Mouse (Mus musculus) Muller cell, postnatal 12 days (primary cell): ENCODE results near the gene Ctrc.
A peak's percentile ranks its signal among the peaks of the same experiment; 100 is the strongest.

ENCODE experiments used
- DNase-seq: peaks from one replicate; pipeline ENCODE4 v3.0.0-alpha.2; 2015; ENCODE audit errors: inconsistent ontology term

The Ctrc gene

DNA sequence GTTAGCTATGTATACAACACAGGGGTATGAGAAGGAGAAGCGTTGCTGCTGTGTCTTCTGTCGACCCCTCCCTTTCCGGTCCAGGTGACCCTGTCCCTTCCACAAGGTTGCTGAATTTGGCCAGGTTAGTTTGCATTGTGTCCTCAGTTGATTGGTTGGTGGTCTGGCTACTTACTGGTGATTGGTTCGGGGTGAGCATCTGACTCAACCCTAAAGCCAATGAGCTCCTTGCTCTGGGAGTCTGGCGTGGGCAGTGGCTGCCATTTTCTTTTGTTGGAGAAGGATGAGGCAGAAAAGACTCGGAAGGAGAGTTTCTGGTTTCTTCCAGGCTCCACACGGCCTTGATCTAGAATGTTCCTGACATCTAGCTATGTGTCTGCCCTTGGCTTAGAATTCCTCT, 26.8 kb downstream of the Ctrc start:
- no peak for DNase-seq

DNA sequence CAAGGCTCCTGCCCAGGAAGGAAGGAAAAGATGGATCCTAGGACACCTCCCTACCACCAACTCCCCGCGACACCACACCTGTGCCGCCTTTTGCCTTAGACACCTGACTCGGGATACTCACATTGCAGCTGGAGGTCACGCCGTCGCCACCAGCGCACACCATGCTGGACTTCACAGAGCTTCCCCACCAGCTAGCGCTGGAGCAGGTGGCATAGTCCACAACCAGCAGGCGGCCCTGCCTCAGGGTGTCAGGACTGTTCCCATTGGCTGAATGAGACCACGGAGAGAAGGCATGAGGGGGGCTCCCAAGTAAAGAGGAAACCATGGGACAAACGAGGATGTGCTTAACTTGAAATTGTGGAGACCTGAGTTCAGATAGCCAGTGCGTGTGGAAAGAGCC, 27.3 kb downstream of the Ctrc start:
- no peak for DNase-seq

DNA sequence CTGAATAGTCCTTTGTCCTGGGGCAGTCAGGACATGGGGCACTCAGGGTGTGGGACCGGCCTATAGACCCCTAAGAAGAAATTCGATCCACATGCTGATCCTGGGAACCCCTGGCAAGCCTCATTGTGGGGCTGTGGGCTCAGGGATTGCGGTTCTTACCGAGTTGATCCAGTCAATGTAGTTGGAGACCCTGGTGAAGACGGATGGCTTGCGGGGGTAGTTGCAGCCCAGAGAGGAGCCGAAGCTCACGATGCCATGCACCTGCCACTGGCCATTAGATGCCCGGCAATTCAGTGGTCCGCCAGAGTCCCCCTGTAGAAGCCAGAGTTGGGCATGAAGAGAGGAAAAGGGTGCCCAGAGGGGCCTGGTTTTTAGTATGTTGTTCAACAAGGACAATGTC, 28.5 kb downstream of the Ctrc start:
- DNase-seq: no peak

DNA sequence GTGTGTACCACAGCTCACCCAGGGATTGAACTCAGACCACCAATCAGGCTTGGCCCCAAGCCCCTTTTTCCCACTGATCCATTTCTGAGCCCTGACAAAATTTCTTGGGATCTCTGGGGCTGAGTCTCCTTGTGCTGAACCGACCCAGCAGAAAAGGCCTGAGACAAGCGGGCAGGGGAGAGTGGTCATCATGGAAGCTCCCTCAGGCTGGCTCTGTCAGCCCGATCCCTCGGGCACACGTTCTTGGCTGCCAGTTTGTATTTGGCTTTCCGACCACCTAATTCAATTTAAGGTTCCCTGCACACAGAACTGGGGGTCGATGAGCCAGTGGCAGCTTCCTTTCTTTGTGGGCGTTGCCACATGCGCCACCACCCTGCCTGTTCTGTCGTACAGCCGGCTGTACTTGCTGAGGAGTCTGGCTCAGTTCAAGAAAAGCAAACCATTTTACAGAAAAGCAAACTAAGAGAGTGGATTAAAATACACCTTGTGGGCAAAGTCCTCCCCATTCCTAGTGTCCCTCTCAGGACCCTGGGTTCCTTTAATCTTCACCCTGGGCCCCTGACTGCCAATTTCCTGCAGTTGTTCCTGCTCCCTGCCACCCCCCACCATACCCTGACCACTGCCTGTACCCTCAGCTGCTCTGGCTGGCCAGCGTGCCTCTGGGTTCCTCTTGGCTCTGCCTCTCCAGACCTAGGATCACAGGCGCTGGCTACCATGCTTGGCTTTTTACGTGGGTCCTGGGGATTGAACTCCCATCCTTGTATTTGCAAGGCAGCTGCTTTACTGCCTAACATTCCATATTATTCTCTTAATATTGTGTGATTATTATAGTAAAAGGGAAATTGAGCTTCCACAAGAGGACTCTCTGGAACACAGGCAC, 29.1 kb downstream of the Ctrc start:
- DNase-seq: no peak

DNA sequence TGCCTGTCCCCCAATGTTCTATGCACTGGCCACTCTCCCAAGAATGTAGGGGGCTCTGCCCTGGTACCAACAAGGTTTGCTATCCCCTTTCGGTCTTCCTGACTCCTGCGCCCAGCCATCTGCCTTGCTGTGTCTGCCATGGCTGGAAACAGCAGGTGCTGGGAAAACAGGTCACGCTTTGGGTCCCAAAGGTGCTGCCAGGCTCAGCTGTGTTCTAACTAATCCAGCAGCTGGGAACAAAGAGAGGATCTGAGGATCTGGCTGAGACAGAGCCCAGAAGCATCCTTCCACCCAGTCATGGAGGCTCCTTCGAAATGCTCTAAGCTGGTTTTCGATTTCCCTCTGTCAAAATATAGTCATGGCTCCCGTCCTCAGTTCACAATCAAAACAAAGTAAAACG, 29.9 kb downstream of the Ctrc start:
- no peak for DNase-seq

DNA sequence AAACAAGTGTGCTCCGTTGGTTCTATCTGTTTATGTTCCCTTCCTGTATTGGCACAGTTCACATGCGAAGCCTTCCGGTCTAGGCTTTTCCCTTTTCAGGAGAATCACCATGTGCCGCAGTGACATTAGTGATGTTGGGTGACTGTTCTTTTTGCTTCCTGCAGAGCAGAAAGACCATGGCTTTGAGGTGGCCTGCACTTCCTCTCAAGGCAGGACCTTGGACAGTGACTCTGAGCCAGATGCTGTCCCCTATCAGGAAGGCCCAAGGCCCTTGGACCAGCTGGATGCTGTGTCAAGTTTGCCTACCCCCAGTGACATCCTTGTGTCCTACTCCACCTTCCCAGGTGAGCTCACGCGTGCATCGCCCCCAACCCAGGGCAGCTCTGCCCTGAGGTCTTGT, 34.8 kb downstream of the Ctrc start:
- DNase-seq: no peak

DNA sequence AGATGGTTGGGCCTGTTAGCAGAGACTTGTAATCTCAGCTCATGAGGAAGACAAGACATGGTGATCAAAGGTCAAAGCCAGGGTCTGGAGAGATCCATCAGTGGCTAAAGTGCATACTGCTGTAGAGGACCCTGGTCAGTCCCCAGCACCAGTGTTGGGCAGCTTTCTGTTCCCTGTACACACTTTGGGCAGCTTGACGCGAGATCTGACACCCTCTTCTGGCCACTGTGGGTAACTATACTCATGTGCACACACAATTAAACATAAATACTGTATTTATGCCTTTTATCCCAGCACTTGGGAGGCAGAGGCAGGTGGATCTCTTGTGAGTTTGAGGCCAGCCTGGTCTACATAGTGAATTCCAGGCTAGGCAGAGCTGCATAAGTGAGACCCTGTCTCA, 35.2 kb downstream of the Ctrc start:
- DNase-seq: no peak

DNA sequence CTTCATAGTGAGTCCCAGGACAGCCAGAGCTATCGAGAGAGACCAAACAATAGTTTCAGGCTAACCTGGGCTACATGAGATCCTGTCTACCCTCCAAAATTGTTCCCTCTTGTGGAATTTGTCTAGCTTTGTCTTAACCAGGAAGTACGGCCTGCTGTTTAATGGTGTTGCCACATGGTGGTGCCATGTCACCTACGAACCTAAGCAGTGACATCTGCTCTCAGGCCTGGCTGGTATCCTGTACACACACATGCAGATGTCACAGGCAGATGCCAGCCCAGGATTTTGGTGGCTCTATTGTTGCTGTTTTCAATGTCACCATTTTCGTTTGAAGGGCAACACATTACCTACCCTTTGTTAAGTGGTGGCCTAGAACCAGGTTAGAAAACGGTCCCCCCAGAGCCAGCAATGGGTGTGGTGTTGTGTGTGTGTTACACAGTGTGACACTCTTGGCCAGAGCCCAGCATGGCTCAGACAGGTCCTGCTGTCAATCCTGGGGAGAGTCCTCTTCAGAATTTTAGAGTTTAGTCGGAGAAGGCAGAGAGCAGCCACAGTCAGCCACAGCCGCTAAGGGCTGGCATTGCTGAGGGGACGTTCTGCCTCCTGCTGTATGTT, 36.2 kb downstream of the Ctrc start:
- peak; percentile 30 for DNase-seq

DNA sequence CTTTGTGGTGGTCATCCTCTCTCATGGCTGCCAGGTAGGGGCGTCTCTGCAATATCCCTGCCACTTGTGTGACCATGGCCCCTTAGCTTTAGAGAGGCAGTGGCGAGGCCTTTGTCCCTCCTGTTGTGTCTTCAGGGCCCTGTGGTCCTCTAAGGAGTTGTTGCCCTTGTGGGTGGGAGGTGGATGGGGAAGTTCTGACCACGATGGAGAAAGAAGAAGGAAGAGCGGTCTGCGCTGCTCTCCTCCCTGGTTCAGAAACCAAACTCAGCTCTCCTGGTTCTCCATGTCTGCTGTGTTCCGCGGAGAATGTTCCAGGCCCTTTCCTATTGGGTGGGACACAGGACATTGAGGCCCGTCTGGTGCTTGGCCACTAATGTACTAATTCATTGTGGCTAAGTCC, 40.3 kb downstream of the Ctrc start:
- no peak for DNase-seq

DNA sequence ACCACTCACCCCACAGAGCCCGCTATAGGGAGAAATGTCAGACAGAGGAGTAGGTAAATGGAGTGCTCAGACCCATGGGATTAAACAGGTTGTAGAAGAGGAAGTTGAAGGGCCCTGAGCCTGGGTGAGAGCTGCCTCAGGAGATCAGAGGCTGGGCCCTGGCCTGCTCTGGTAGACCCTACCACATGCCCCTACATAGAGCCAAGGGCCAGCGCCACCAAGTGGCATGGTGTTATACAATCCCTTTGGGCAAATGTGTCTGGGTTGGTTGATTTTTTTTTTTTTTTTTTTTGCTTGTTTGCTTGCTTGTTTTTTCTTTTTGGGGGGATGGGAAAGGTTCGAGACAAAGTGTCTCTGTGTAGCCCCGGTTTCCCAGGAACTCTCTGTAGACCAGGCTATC, 42.1 kb downstream of the Ctrc start:
- no peak for DNase-seq

DNA sequence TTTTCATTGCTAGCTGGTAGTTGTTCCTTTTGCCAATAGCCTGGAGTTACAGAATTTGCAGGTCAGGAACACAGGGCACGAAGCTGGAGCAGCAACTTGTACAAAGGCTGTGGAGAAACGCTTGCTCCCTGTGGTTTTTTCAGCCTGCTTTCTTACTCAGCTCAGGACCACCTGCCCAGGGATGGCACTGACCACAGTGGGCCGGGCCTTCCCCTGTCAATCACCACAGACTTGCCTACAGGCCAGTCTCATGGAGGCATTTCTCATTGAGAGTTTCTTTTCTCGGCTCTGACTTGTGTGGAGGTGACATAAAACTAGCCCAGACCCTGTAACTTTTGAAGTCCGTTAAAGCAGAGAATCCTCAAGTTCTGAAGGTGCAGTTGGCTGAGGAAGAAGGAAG, 48.6 kb downstream of the Ctrc start:
- DNase-seq: no peak

DNA sequence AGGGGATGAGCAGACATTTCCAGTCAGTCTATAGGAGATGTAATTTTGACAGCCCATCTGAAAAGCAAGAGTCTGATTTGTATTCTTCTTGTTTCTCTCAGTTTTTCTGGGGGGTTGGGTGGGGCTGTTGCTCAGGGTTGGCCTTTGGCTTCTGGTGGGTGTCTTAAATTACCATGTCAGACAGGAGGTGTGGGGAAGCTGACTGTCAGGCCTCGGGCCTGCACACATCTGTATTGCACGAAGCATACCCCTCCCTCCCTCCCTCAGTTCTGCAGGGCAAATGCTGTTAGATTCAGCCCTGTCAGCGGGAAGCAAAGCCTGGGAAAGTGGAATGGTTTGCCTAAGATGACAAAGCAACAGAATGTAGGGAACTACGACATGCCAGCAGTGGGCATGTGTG, 49.2 kb downstream of the Ctrc start:
- DNase-seq: no peak

DNA sequence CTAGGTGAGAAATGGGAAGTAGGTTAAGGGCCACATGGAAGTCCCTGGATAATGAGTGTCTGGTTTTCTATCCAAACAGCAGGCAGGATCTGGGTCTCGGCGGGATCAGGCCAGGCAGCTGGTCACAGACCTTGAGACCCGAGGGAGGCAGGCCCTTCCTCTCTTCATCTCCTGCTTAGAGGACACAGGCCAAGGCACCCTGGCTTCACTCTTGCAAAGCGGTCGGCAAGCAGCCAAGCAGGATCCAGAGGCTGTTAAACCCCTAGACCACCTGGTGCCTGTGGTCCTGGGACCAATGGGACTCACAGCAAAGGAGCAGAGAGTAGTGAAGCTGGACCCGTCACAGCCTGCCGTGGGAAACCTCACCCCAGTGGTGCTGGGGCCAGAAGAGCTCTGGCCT, 49.8 kb downstream of the Ctrc start:
- DNase-seq: no peak

DNA sequence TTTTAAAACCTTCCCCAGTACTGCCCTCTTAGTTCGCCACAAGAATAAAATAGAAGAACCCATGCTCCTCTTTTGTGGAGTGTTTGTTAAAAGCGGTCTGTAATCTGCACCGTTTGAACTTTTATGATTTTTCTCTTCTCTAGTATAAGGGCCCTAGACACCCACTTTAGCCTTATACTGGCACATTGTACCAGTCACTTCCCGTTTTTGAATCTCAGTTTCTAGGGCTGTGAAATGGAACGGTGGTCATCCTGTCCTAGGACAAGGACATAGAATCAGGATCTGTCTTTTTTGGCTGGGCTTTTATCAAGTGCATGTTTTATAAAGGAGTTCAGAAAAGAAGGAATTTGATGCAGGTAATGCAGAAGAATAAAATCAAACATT, 52.0 kb downstream of the Ctrc start:
- no peak for DNase-seq

DNA sequence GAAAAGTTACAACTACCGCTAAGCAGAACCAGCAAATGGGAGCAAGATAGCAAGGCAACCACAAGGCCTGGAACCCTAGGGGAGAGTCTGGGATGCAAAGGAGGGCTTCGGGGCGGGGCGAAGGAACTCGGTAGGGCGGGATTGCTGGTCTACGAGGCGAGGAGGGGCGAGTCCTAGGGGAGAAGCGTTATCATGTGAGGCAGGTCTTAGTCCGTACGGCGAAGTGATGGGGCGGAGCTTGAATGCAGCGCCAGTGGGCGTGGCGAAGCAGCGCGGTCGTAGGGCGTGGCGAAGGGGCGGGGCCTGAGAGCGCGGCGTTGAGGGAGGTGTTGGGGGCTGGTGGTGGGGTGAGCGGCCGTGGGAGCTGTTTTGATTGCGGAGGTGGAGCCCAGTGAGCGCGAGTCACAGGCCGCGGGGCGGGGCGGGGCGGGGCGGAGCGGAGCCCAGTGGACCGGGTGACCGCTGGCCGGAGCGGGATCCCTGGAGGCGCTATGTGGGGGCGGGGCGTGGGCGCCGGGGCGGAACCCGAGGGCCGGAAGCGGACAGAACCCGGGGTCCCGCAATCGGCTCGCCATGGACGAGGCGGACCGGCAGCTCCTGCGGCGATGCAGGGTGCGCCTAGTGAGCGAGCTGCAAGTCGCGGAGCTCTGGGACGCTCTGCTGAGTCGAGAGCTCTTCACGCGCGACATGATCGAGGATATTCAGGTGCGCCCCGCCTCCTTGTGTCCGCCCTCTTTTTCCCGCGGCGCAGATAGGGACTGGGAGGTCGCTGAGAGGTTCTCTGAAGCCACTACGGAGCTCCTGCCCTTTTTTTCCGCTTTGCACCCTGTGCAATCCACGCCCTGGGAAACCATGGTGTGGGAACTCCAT, 52.6 kb downstream of the Ctrc start, which contains the start of gene Casp9:
Gene Casp9 (plus strand): TSS at position 331 of the 870 bp plus-strand sequence.
- peak; percentile 99 for DNase-seq

DNA sequence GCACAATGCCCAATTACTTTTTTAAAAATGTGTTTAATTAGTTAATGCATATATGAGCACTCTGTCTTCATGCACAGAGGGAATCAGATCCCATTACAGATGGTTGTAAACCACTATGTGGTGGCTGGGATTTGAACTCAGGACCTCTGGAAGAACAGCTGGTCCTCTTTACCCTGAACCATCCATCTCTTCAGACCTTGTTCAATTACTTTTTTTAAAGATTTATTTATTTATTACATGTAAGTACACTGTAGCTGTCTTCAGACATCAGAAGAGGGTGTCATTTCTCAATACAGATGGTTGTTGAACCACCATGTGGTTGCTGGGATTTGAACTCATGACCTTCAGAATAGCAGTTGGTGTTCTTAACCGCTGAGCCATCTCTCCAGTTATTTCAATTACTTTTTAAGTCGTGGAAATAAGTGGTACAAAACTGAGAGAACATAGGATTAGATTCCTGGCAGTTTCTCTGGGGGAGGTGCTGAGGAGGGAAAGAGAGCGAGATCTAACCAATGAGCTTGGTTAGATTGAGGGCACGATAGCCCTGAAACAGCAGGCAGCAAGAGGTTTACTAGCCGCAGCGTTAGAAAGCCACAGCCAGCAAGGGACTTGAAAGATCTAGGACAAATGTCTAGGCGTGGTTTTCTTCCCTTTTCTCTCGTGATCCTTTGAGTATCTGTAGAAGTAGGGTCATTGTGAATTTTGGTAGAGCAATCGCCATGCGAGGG, 53.4 kb downstream of the Ctrc start:
- no peak for DNase-seq

DNA sequence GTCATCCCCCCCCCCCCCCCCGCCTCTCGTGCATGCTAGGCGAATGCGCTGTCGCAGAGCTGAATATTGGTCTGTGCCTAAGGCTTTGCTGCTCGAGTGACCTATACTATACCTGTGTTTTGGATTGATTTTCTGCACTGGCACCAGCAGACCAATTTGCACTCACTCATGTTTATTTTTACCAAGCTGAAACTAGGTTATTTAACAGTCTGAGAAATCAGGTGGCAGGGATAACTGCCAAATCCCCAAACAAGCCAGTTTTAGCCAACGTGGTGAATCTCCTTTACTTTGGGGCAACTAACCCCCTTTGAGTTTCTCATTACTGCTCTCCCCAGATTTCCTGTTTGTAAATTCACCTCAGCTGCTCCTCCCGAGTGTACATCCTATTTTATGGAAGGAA, 54.2 kb downstream of the Ctrc start:
- no peak for DNase-seq

DNA sequence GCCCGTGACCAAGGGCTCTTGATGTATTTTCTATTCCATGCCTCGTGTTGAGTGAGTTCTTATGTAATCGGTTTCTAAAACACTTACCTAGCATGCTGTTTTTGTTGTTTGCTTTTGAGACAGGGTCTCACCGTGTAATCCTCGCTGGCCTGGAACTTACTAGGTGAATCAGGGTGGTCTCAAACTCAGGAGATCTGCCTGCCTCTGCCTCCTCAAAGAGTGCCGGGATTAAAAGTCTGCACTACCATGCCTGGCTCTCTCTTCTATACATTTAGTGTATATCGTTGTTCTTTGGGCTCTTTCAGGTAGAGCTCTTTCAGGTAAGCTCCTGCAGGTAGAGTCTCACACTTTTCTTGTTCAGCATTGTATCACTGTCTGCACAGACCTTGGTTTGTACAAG, 54.7 kb downstream of the Ctrc start:
- no peak for DNase-seq

DNA sequence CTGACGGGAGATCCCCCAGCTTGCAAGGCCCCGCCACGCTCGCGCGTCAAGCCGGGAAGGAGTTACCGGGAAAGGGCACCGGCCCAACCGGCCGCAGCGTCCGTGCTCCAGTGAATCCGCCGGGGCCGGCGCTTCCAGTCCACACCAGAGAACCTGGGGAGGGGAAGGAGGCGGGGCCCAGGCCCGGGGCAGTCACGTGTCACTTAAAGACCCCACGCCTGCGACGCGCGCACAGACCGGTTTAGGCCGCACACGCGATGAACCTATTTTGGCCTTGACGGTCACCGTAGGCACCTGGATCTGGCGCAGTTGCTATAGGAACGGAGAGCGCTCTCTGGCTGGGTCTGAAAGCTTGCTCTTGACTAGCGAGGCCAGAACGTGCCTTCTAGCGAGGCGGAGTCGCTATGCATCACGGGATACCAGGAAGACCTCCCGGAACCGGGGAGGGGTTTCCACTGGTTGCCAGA, 55.6 kb downstream of the Ctrc start, which contains the start of gene Dnajc16:
Gene Dnajc16 (minus strand): TSS at position 408 of the 467 bp plus-strand sequence.
- DNase-seq: peak; percentile 99

DNA sequence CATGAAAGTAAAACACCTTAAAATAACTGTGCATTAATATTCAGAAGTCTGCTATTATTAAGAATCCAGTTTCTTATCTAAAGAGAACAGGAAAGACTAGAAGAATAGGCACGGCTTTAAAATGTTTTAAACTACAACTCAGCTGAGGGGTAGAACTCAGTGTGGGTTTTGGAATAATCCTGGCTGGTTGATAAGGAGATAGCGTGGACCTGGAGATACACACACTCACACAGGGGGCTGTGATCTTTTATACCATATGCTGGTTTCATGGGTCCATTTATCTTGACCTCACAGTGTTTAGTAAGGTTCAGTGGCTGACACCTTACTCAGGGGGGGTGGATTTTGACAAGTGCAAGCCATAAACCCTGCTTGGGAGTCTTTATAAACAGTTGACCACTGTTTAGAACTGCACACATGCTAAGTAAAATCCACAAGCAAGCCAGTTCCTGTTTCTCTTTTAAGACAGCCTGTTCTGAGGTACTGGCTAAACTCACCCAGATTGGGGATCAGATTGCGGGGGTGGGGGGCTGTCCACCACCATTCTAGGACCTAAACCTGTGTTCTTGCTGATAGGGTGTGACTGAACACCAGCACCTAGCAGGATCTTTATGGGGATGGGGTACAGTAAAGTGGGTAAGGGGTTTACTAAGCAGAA, 56.5 kb downstream of the Ctrc start:
- DNase-seq: no peak

DNA sequence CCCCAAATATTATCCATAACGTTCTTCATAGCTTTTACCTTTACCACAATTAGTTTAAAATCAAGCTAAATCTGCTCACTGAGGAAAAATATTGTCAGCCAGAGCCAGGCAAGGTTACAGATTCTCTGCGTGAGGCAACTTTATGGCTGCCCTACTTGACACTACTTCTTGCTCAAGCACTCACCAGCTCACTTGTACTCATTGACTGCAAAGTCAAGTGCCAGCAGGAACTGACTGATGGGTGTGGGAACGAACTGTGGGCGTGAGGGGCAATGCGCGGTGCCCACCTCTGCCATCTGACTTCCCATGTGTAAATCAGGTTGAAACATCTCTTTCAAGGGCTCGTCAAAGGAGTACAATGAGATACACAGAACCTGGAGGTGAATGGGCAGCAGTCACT, 58.7 kb downstream of the Ctrc start:
- no peak for DNase-seq
